Mouse (Mus musculus): ENCODE measurements around the gene Fmo2. TPM values are rescaled to one million over a fixed set of nuclear protein-coding genes. Genes with fewer than 3 reads are reported as not detected.

Fmo2 gene
- polyA plus RNA-seq, 1 experiment from 2014 or later = 5.9 TPM

DNA sequence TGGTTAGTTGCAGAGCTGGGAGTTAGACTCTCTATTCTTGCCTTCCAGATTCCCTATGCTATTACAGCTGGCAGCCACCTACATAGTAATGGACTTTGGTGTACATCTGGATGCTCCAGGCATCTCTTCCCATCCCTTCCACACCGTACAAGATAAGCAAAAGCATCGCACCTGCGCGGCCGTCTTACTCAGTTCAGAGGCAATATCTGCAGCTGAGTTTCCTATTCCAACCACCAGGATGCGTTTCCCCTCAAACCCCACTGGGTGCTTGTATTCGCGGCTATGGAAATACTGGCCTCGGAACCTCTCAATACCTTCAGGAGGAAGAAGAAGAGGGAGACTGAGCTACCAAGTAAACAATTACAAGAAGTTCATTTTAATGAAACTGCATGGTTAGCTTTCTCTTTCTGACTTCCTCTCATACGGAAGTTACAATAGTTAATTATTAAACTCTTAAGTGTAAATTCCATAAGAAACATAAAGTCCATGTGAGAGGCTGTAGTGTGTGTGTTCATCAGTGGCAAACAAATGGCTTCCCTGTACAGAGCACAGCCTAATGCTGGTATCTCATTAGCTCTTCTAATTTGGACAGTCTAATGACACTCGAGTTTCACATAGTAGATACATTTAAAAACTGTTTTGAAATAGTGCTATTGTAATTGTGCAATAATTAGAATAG, 12.2 kb downstream of the Fmo2 start:
- 74% methylated on average over 11 of the region's 11 CpGs for WGBS
- Histone ChIP-seq H3K9me3 (no peaks in the 10 kb centered on the region), H3K4me2 (no peak overlapping the region), H3K36me3 (no peaks in the 10 kb centered on the region), H3K4me3 (replicated peaks) (no peak overlapping the region), H3K27me3 (replicated peaks) (no peaks in the 10 kb centered on the region), H3K9ac (no peak overlapping the region), H3K27ac (no peak overlapping the region), H3K4me1 (no peaks in the 10 kb centered on the region)
- ATAC-seq (ENCODE audit: insufficient read depth, low FRiP score, low read depth) = peak; percentile 14; the same call in 1 of the 2 replicates

DNA sequence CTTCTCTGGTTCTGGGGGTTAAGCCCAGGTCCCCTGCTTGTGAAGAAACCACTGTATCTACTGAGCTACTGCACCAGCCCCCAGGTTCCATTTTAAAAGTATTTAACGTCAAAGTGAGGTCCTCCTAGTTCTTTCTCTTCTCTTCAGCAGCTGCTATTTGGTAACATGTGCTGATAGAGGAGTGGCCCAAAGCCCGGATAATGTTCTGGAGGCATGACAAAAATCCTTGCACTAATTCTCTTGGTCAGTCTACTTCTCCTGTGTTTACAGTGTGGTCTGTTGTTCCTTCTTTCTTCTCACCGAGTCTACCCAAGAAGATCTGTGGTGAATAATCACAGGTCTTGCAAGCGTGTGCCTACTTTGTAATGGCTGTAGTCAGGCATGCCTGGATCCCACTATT, 15.8 kb downstream of the Fmo2 start:
- no peak for ATAC-seq (ENCODE audit: insufficient read depth, low FRiP score, low read depth)
- Histone ChIP-seq H3K9ac (no peak overlapping the region), H3K9me3 (no peaks in the 10 kb centered on the region), H3K36me3 (no peaks in the 10 kb centered on the region), H3K4me3 (replicated peaks) (no peak overlapping the region), H3K4me2 (no peak overlapping the region), H3K27me3 (replicated peaks) (no peaks in the 10 kb centered on the region), H3K4me1 (no peaks in the 10 kb centered on the region), H3K27ac (no peak overlapping the region)
- WGBS = 59% methylated on average over 4 of the region's 4 CpGs

DNA sequence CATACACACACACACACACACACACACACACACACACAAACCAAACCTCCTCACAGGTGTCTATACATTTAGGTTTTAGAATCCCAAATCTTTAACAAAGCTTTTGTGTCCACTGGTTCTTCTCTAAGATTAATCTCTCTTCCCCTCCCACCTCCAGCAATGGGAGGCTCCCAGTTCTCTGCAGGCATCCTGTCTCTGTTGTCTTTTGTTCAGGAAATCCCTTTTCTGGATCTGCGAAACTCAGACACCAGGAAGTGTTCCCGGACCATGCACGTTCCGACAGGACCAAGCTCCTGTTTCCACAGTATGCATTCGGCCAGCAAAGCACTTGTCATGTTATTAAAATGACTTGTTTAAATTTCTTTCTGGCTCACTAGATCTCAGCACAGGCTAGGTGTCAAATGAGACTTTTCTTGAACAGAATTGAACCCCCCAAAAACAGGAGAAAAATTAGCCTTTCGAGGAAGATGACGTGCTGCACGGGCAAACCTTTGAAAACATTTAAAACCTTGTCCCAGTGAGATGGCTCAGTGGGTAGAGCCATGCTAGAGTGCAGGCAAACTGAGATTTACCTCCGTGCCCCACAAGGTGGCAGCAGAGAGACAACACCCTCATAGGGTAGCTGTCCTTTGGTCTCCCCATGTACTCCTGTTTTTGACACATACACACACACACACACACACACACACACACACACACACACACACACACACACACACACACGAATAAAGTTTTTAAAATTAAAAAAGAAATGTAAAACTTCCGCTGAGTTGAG, 18.7 kb downstream of the Fmo2 start:
- no peak for ATAC-seq (ENCODE audit: insufficient read depth, low FRiP score, low read depth)
- 52% methylated on average over 11 of the region's 11 CpGs for WGBS
- no peak overlapping the region for H3K4me2 ChIP-seq
- no peak overlapping the region for H3K4me3 ChIP-seq (replicated peaks)
- H3K27me3 ChIP-seq (replicated peaks) = no peaks in the 10 kb centered on the region
- no peak overlapping the region for H3K27ac ChIP-seq
- H3K9me3 ChIP-seq = no peaks in the 10 kb centered on the region
- no peaks in the 10 kb centered on the region for H3K36me3 ChIP-seq
- no peak overlapping the region for H3K9ac ChIP-seq
- H3K4me1 ChIP-seq = no peaks in the 10 kb centered on the region

DNA sequence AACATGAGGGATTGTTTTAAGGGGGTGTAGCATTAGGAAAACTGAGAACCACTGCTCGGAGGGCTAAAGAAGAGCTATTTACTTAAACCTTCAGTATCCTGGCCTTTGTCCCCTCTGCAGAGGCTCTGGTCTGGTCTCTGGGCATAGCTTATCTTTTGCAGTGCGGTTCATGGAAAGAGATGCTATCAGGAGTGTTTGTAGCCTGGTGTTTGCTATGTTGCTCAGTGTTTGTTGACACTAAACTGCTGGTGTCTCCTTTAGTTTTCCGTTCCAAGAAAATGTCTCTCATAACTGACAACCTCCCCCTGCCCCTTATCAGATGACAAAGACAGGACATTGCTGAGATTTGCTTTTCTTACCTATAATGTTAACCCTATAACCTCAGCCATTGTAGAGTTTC, 23.4 kb downstream of the Fmo2 start:
- Histone ChIP-seq H3K27me3 (replicated peaks) (no peaks in the 10 kb centered on the region), H3K4me2 (no peak overlapping the region), H3K9me3 (no peaks in the 10 kb centered on the region), H3K9ac (no peak overlapping the region), H3K4me3 (replicated peaks) (no peak overlapping the region), H3K36me3 (no peaks in the 10 kb centered on the region), H3K4me1 (0 out of 2 replicates have a peak, but pooled peaks cover 3% of the 10 kb centered on the region), H3K27ac (no peak overlapping the region)
- 41% methylated on average over 3 of the region's 3 CpGs for WGBS
- no peak for ATAC-seq (ENCODE audit: insufficient read depth, low FRiP score, low read depth)

DNA sequence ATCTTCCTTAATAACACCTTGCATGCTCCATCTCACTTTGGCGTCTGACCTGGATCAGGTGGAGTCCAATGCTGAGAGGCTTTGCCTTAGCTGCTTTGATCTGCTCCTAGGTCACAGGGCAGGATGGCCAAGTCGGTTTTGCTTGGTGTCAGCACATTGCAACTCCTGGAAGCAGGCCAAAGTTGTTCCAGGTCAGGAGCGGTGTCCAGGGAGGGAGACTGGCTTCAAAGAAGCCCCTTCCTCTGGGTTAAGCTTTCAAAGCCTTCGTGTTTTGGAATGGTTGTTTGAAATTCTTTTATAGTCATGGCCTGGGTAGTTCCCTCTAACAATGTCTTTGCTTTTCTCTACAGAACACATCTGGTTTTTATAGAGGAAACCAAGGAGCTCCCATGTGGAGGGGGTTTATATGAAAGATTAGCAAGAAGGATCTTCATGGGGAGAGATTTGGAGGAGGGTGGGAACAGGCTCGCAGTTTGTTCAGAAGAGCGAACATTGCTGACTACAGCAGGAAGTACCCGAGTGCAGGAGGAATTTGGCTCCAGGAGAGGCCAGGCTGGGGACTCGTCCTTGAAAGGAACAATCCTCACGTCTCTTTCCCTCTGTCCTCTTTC, 26.7 kb downstream of the Fmo2 start:
- Histone ChIP-seq H3K36me3 (no peaks in the 10 kb centered on the region), H3K9me3 (no peaks in the 10 kb centered on the region), H3K27me3 (replicated peaks) (no peaks in the 10 kb centered on the region), H3K9ac (no peak overlapping the region), H3K4me1 (0 out of 2 replicates have a peak, but pooled peaks cover 3% of the 10 kb centered on the region), H3K27ac (no peak overlapping the region), H3K4me3 (replicated peaks) (no peak overlapping the region), H3K4me2 (no peak overlapping the region)
- WGBS = 28% methylated on average over 9 of the region's 9 CpGs
- ATAC-seq (ENCODE audit: insufficient read depth, low FRiP score, low read depth) = no peak

DNA sequence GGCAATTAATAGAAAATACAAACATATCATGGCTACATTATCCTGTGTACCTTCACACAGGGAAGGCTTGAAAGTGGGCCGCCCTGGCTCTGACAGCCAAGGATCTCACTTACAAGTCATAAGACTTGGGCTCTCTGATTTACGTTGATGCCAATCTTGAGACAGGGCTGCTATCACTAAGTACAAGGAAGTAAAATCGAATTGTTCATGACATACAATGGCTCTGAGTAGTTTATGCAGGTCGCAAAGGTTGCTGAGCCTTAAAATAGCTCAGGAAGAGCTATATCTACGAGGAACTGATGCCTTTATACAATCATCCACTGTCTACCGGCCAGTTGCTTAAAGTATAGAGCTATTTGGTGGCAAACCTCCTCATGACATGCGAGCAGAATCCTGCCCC, 27.5 kb downstream of the Fmo2 start:
- H3K9ac ChIP-seq = no peak overlapping the region
- WGBS = 78% methylated on average over 7 of the region's 7 CpGs

DNA sequence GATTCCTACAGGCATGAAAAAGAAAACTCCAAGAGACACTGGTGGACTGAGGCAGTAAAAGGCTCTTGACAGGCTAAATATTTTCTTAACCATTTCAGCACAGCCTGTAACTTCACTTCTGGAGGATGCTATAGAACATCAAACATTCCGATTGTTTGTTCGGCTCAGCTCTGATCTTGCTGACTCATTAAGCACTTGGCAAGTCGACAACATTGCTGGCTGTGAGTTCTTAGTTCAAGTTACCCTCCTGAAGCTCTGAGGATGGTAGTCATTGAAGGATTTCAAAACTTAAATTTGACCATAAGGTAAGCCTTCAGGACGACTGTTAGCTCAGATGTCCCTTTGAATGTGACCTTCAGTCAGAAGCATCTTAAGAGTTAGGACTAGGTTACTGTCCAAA, 31.1 kb downstream of the Fmo2 start:
- WGBS = 77% methylated on average over 4 of the region's 4 CpGs

More for the DNA sequence above, 27.5 kb downstream of the Fmo2 start:
- 0 out of 2 replicates have a peak, but pooled peaks cover 3% of the 10 kb centered on the region for H3K4me1 ChIP-seq
- H3K27me3 ChIP-seq (replicated peaks) = no peaks in the 10 kb centered on the region
- no peak overlapping the region for H3K4me2 ChIP-seq
- no peaks in the 10 kb centered on the region for H3K36me3 ChIP-seq
- H3K9me3 ChIP-seq = no peaks in the 10 kb centered on the region
- ATAC-seq (ENCODE audit: insufficient read depth, low FRiP score, low read depth) = no peak
- no peak overlapping the region for H3K27ac ChIP-seq
- H3K4me3 ChIP-seq (replicated peaks) = no peak overlapping the region

DNA sequence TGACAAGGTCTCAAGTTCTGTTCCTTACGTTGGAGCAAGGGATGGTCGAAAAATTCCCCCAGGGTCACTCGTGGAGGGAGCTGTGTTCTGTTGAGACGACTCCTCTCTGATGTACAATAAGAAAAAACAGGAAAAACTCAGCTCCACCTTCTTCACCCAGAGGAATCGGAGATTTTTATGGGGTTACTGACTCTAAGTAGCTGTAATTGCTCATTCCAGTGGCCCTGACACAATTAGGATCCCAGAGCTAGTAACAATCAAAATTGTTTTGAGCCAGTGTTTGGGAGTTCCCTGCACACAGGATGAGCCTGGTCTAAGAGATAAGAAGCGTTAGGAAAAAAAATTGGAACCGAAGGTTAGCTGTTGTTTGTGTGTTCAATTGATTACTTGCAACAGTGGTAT, 32.2 kb downstream of the Fmo2 start, which contains the start of gene Fmo1:
Gene Fmo1 (minus strand): TSS at position 331 of the 402 bp plus-strand sequence.
- 41% methylated on average over 7 of the region's 7 CpGs for WGBS
- Histone ChIP-seq H3K4me2 (no peak within 1 kb of the TSS), H3K4me3 (replicated peaks) (no peak within 1 kb of the TSS), H3K27ac (no peak within 1 kb of the TSS), H3K27me3 (replicated peaks) (no peaks in the 10 kb centered on the region), H3K9me3 (no peaks in the 10 kb centered on the region), H3K9ac (no peak within 1 kb of the TSS), H3K4me1 (no peaks in the 10 kb centered on the region), H3K36me3 (no peaks in the 10 kb centered on the region)
- ATAC-seq (ENCODE audit: insufficient read depth, low FRiP score, low read depth) = no peak

More for the DNA sequence above, 31.1 kb downstream of the Fmo2 start:
- Histone ChIP-seq H3K4me2 (no peak overlapping the region), H3K9me3 (no peaks in the 10 kb centered on the region), H3K4me3 (replicated peaks) (no peak overlapping the region), H3K4me1 (0 out of 2 replicates have a peak, but pooled peaks cover 3% of the 10 kb centered on the region), H3K36me3 (no peaks in the 10 kb centered on the region), H3K9ac (no peak overlapping the region), H3K27ac (no peak overlapping the region), H3K27me3 (replicated peaks) (no peaks in the 10 kb centered on the region)
- ATAC-seq (ENCODE audit: insufficient read depth, low FRiP score, low read depth) = no peak

DNA sequence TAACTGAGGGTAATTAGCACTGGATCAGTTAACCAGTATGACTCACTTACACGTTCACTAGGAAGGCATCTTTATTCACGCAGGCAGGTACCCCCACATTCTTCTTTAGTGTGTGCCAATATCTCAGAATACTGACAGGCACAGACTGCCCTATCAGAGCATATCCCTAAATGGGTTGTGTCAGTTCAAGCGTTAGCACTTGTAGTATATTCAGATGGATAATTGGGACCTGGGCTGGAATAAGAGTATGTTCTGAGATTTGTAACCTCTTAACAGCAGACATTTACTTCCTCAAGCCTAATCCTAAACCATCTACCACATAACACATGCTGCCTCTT, 33.1 kb downstream of the Fmo2 start:
- WGBS = 60% methylated on average over 3 of the region's 3 CpGs
- Histone ChIP-seq H3K4me3 (replicated peaks) (no peak overlapping the region), H3K9me3 (no peaks in the 10 kb centered on the region), H3K27me3 (replicated peaks) (no peaks in the 10 kb centered on the region), H3K4me1 (no peaks in the 10 kb centered on the region), H3K27ac (no peak overlapping the region), H3K9ac (no peak overlapping the region), H3K4me2 (no peak overlapping the region), H3K36me3 (no peaks in the 10 kb centered on the region)
- no peak for ATAC-seq (ENCODE audit: insufficient read depth, low FRiP score, low read depth)

DNA sequence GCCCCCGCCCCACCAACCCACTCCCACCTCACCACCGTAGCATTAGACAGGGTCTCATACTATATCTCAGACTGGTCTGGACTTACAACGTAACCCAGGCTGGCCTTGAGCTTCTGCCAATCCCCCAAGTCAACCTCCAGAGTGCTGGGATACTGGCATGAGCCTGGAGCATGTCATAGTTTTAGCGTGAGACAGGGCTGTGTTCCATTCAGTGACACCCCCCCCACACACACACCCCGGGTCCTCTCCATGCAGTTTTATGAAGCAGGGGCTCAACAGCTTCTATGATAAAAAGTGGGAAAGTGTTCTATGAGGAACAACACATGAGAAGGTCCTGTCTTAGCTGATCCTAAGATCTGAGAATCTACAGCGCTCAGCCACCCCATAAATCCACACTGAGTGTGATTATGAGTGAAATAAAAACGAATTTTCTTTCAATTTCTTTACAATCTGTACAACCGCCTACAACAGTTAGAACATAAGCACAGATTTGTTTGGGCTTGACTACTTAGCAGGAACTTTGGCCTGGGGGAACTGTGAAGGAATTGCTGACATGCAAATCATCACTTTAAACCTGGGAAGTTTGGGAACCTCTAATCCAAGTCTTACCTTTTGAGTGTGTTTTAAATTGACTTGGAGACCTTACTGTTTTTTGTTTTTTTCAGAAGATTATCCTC, 33.6 kb downstream of the Fmo2 start:
- ATAC-seq (ENCODE audit: insufficient read depth, low FRiP score, low read depth) = no peak
- no peak overlapping the region for H3K9ac ChIP-seq

DNA sequence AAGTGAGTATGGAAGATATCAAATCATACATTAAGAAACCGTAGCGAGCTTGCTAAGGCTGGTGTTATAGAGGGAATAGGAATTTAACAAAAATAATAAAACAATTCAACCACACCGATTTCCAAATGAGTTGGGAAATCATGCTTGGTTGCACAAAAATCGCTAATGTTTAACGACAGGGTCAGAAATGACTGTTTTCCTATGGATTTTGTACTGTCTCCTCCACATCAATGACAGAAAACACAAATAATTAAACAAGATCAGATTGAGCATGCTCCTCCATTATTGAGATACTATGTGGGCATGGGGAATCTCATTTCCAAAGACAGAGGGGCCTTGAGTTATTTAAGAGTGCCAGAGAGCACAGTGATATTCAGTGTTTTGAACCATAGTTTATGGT, 34.2 kb downstream of the Fmo2 start:
- Histone ChIP-seq H3K27me3 (replicated peaks) (no peaks in the 10 kb centered on the region), H3K9me3 (no peaks in the 10 kb centered on the region), H3K9ac (no peak overlapping the region), H3K4me1 (peaks cover 3% of the 10 kb centered on the region), H3K36me3 (no peaks in the 10 kb centered on the region), H3K27ac (no peak overlapping the region), H3K4me2 (no peak overlapping the region), H3K4me3 (replicated peaks) (no peak overlapping the region)
- no peak for ATAC-seq (ENCODE audit: insufficient read depth, low FRiP score, low read depth)
- 89% methylated on average over 5 of the region's 5 CpGs for WGBS

More for the DNA sequence above, 33.6 kb downstream of the Fmo2 start:
- Histone ChIP-seq H3K4me2 (no peak overlapping the region), H3K36me3 (no peaks in the 10 kb centered on the region), H3K4me3 (replicated peaks) (no peak overlapping the region), H3K9me3 (no peaks in the 10 kb centered on the region), H3K4me1 (no peaks in the 10 kb centered on the region), H3K27me3 (replicated peaks) (no peaks in the 10 kb centered on the region), H3K27ac (no peak overlapping the region)
- WGBS = 76% methylated on average over 8 of the region's 8 CpGs

DNA sequence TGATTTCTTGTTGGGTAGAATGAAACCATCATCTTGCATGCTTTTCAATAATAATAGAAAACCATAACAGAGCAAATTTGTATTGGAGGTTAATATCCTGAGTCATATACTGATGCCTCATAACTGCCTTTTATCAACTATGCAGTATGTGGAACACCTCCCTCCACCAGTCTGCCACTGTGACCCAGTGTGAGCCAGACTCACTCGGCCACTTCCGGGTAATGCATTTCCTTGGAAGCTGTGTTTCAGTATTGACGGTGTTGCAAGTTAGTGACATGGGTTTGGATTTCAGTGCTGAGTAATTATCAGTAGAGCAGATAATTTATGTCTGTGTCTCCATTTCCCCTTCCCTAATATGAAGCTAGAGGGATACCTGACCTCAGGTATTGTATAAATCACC, 34.9 kb downstream of the Fmo2 start:
- Histone ChIP-seq H3K4me1 (peaks cover 8% of the 10 kb centered on the region), H3K9me3 (no peaks in the 10 kb centered on the region), H3K27me3 (replicated peaks) (no peaks in the 10 kb centered on the region), H3K9ac (no peak overlapping the region), H3K4me2 (no peak overlapping the region), H3K36me3 (no peaks in the 10 kb centered on the region), H3K4me3 (replicated peaks) (no peak overlapping the region), H3K27ac (no peak overlapping the region)
- ATAC-seq (ENCODE audit: insufficient read depth, low FRiP score, low read depth) = no peak
- WGBS = 76% methylated on average over 3 of the region's 3 CpGs
